Mouse (Mus musculus) monocyte, adult 2 months (primary cell): ENCODE data around the gene Gm20388.
"Not testable (repeated sequence)": the region's sequence is repeated elsewhere in the genome, so short reads cannot be mapped to it uniquely, and the experiment has no call there.

ENCODE experiments used
- DNase-seq, 2 experiments: peaks; one replicate each; pipeline ENCODE4 v3.0.0; 2022; ENCODE audit warnings: low spot score in 2 of 2, low read depth in 1 of 2

The Gm20388 gene

DNA sequence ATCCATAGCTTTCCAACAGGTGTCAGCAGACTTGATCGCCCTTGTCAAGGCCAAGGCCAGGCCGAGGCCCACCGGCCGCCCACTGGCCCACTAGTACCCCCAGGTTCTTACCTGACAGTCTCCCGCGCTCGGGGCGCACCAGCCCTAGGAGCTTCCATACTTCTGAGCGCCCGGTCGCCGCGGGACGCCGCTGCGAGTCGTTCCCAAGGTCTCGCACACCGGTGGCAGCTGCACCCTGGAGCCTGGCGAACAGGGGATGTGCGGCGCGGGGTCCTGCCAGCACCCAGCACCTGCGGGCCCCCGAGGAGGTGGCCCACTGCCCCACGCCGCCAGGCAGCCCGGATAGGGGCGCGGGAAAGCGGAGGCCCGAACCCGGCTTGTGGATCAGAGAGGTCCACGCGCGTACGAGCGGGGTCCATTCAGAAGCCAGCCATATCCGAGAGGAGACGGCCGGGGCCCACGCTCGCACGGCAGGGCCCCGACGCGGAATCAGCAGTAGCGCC, 4071.7 kb downstream of the Gm20388 start:
- DNase-seq: peak in 1 of 2 experiments; percentile 2

GRCm38 (mm10) chr8:123982826-123983400, 4072.3 kb downstream of the Gm20388 start, which contains the start of gene Abcb10:
Gene Abcb10 (minus strand): TSS chr8:123983122.
- peak; percentile 64 to 71 for DNase-seq

DNA sequence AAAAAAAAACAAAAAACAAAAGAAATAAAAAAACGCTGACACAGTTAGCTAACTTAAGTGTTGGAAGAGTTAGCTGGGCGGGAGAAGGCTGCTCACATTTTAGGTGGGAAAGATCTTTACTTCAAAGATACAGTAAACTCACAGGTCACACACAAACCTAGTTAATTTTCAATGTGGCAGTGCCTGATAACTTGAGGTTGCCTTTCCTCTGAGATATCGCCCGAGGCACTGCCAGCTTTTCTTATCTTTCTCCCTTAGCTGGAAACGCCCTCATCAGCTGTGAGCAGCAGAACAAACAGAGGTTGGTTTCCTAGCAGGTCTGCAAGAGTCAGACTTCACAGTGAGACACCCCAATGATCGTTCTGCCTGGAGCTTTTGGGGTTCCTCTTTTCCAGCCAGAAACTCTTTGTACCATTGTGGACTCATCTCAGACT, 4078.0 kb downstream of the Gm20388 start:
- DNase-seq: no peak

- no peak for DNase-seq
These were observed 4078.5 kb downstream of the Gm20388 start for GRCm38 (mm10) chr8:123989128-123989527.

DNA sequence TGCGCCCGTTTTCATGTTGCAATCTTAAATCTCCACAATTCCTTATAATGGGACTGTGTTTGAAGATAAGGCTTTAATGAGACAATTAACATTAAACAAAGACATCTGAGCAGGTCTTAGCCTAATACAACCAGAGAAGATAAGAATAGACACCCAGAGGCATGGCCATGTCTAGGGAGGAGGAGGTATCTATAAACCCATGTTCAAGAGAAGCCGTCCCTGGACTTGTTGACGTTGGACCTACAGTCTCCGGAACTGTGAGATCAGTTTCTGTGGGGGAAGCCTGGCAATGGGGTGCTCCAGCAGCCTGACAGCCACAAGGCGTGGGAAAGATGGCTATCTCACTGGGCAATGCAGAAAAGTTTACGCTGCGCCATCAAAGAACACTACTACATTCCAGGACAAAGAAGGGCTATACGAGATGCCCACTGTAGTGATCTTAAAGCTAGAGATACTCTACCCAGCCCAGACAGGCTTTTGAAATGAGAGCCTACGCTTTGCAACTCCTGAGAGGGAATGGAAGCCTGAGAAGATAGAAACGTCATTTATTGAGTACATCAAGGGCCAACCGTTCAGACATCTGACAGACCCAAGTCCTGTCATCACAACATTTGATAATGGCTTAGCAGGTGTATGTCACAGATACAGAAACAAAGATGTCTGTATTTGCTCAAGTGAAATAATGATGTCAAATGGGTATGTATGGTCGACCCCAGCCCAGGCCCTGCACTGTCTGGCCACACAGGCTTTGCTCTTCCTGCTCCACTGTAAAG, 4079.8 kb downstream of the Gm20388 start:
- no peak for DNase-seq

- no peak for DNase-seq
These were observed 4081.9 kb downstream of the Gm20388 start for GRCm38 (mm10) chr8:123992587-123992986.

DNA sequence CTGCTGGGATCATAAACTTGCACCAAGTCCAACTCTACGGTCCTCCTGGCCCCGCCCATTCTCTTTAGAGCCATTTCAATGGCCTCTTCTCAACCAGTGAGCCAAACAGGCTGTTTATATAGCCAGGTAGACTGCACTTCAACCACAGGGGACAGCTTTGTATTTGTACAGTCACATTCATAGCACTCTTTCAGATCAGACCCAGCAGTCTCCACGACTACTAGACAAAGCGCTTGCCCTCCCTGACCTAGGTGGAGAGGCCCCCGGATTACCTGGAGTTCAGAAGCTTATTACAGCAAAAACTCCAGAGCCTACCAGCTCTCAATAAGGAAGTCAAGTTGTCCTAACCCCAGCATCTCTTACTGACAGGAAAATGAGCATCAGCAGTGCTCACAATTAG, 4083.0 kb downstream of the Gm20388 start:
- DNase-seq: no peak

- no peak for DNase-seq
These were observed 4083.4 kb downstream of the Gm20388 start for GRCm38 (mm10) chr8:123993997-123994396.

DNA sequence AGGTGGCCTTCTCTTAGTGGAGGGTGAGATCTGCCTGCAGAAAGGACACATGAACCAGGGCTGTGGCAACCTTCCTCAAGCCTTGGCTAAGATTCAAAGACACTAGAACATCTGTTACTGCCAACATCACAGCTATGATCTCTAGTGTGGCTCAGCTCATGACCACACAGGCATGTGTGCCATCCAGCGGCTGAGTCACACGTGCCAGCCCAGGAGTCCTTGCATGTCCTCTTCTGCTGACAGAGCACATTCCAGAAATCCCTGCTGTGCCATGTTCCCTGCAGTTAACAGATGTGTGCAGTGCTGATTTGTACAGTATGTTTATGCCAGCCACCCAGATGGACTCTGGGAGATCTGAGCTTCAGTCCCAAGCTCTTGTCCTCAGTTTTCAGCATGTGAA, 4088.9 kb downstream of the Gm20388 start:
- no peak for DNase-seq

DNA sequence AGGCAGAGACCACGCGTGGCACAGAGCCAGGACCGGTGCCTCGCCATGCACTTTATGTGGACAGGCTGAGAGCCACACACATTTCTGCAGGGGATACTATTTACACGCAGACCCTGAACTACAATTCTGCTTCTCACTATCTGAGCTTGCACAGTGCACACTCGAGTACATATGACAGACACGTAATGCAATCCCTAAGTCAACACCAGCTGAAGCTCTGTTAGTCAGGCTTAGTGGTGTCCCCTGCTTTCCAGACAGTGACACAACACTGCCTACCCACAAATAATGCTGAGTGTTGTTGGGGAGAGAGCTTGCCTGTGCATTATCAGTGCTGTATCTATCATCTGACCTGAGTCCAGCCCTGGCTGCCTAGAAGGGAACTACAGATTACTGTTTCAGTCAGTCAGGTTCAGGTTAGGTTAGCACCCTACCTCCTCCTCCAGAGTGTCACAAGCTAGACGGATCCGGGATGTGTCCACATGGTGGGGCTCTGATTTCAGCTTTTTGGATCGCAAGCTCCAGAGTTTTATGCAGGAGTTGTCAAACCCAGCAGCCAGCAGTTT, 4092.0 kb downstream of the Gm20388 start:
- DNase-seq: no peak

- no peak for DNase-seq
These were observed 4097.2 kb downstream of the Gm20388 start for GRCm38 (mm10) chr8:124007829-124008228.

- no peak for DNase-seq
These were observed 4100.9 kb downstream of the Gm20388 start for GRCm38 (mm10) chr8:124011580-124011979.

DNA sequence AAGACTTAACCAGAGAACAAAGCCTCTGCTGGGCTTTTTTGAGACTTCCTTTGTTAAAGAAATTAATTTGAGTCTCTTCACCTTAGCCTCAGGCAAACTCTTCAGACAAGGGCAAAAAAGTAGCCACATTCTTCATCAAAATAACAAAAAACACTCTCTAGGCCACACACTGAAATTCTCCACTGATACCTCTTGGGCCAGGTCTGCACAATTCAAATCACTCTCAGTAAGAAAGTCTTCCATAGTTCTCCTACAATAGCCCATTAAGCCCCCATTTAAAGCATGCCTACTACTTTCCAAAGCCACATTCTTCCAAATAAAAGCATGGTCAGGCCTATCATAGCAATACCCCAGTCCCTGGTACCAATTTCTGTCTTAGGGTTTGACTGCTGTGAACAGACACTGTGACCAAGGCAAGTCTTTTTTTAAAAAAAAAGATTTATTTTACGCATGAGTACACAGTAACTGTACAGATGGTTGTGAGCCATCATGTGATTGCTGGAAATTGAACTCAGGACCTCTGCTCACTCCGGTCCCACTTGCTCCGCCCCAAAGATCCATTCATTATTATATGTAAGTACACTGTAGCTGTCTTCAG, 4101.4 kb downstream of the Gm20388 start:
- DNase-seq: no peak

GRCm38 (mm10) chr8:124014299-124014698, 4103.7 kb downstream of the Gm20388 start:
- not testable (repeated sequence) for DNase-seq

DNA sequence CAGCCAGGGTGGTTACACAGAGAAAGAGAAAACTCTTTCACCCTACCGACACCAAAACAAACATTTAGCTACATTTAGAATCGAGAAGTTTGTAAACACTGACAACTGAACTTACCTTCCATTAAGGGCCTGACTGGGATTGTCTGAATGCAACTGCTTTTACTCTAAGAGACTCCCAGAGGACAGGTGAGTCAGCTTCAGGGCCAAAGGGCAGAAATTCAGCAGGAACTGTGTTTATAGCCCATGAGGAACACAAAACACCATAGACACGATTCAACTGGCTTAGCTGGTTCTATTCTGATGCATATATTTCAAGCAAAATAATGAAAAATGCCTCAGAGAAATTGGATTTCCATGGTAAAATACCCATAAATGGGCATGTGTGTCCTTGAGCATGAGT, 4104.1 kb downstream of the Gm20388 start:
- DNase-seq: no peak

DNA sequence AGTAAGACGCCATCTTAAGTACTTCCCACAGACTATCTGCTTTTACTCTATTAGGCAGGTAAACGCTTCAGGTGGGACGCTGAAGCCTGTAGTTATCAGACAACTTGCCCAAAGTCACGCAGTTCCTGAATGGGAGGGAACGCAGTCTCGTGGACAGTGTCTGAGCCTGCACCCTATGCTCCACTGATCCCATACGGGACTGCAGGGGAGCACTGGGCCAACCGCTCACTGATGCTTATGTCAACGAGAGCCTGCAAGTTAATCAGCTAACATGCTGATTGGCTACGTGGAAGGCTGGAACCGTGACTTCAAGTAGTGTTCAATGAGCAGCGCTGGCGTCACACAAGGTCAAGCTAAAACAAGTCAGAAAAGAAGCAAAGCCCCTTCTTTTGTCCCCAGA, 4109.1 kb downstream of the Gm20388 start:
- DNase-seq: no peak

- peak in 1 of 2 experiments; percentile 33 for DNase-seq
These were observed 4110.0 kb downstream of the Gm20388 start for GRCm38 (mm10) chr8:124020439-124021236.

DNA sequence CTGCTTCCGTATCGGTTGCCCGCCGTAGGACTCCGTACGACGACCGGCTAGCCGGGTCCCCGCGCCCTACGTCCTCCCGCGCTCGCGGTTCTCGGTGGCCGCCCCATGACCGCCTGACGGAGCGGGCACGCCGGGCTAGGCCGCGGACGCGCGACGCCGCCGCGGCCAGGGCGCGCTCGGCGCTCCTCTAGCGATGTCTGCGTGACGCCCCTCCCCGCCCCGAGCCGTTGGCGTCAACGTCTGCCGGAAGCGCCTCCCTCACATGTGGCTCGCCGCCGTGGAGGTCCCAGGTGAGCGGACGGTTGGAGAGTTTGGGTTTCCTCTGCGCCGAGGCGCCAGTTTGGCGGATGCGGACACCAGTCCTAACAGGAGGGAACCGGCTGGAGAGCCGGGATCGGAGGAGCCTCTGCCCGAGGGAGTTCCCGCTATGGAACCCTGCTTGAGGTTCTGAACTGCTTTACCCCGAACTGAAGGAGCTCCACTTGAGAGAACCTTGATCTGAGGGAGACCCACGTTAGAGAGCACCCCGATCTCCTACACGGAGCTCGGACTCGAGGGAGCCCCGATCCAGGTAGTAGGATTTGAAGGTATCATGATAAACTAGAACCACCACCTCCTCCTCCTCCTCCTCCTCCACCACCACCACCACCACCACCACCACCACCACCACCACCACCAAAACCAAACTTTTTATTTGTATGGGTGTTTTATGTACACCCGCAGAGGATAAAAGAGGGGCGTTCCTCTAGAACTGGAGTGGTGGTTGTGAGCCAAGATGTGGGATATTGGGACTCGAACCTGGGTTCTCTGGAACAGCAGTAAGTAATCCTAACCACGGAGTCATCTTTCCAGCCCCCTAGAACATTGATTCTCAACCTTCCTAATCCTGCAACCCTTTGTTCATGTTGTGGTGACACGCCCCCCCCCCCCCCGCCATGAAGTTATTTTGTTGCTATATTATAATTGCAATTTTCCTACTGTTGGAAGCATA, 4110.9 kb downstream of the Gm20388 start, which contains the start of the genes Taf5l and Urb2:
Taf5l (minus strand) TSS at position 161 of the 991 bp plus-strand sequence.
Urb2 (plus strand) TSS at position 272 of the 991 bp plus-strand sequence.
- peak; percentile 55 to 85 for DNase-seq

DNA sequence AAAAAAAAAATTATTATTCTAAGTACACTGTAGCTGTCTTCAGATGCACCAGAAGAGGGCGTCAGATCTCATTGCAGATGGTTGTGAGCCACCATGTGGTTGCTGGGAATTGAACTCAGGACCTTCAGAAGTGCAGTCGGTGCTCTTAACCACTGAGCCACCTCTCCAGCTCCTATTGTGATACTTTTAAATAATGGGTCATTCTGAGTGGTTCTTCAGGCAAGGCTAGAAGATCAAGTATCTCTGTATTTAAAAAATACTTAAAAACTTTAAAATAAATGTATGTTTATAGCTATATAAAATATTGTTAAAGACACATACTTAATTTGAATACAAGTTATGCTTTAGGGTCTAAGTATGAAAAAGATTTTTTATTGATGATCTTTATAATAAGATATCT, 4115.6 kb downstream of the Gm20388 start:
- not testable (repeated sequence) for DNase-seq
